Mouse (Mus musculus) cerebellum, adult (tissue): Measurements from ENCODE around the gene Creb3l1.

ENCODE experiments used
- ATAC-seq: cut with Nextera tagmentation; 2 replicates; pipeline ENCODE4 v1.9.2; 2017; ENCODE audit warnings: mild to moderate bottlenecking, moderate library complexity, mixed read lengths; ENCODE audit not compliant: insufficient number of reproducible peaks, low FRiP score, low TSS enrichment

Creb3l1 gene

GRCm38 (mm10) chr2:92024274-92024672, at the start of gene Creb3l1:
Gene Creb3l1 (minus strand): TSS chr2:92024502.
- no peak for ATAC-seq

GRCm38 (mm10) chr2:92071143-92071542, 46.8 kb upstream of the Creb3l1 start:
- no peak for ATAC-seq

GRCm38 (mm10) chr2:92069630-92070029, 45.3 kb upstream of the Creb3l1 start:
- no peak for ATAC-seq

GRCm38 (mm10) chr2:92067600-92067999, 43.3 kb upstream of the Creb3l1 start:
- no peak for ATAC-seq

GRCm38 (mm10) chr2:92066899-92067298, 42.6 kb upstream of the Creb3l1 start:
- no peak for ATAC-seq

- ATAC-seq, result no peak
Measured at GRCm38 (mm10) chr2:92065938-92066337, 41.6 kb upstream of the Creb3l1 start.

- ATAC-seq, result no peak
Measured at GRCm38 (mm10) chr2:92065269-92065888, 41.1 kb upstream of the Creb3l1 start.

GRCm38 (mm10) chr2:92063106-92063505, 38.8 kb upstream of the Creb3l1 start:
- ATAC-seq, result no peak

- no peak for ATAC-seq
Measured at GRCm38 (mm10) chr2:92061337-92061736, 37.0 kb upstream of the Creb3l1 start.

- no peak for ATAC-seq
Measured at GRCm38 (mm10) chr2:92060291-92060690, 36.0 kb upstream of the Creb3l1 start.

GRCm38 (mm10) chr2:92059481-92060220, 35.3 kb upstream of the Creb3l1 start:
- peak; percentile 77 for ATAC-seq

- 0 out of 2 replicates have a peak, but pooled peaks have one; percentile 1 for ATAC-seq
Measured at GRCm38 (mm10) chr2:92058936-92059335, 34.6 kb upstream of the Creb3l1 start.

GRCm38 (mm10) chr2:92058469-92058868, 34.2 kb upstream of the Creb3l1 start:
- peak; percentile 71 for ATAC-seq

- ATAC-seq, result no peak
Measured at GRCm38 (mm10) chr2:92056760-92057159, 32.5 kb upstream of the Creb3l1 start.

- no peak for ATAC-seq
Measured at GRCm38 (mm10) chr2:92055831-92056236, 31.5 kb upstream of the Creb3l1 start.

GRCm38 (mm10) chr2:92055101-92055813, 31.0 kb upstream of the Creb3l1 start:
- no peak for ATAC-seq

- ATAC-seq, result no peak
Measured at GRCm38 (mm10) chr2:92052754-92053153, 28.5 kb upstream of the Creb3l1 start.

- ATAC-seq, result no peak
Measured at GRCm38 (mm10) chr2:92052188-92052587, 27.9 kb upstream of the Creb3l1 start.

- no peak for ATAC-seq
Measured at GRCm38 (mm10) chr2:92048034-92048690, 23.9 kb upstream of the Creb3l1 start.

- no peak for ATAC-seq
Measured at GRCm38 (mm10) chr2:92047601-92048000, 23.3 kb upstream of the Creb3l1 start.

GRCm38 (mm10) chr2:92043285-92043684, 19.0 kb upstream of the Creb3l1 start:
- no peak for ATAC-seq
